Mouse (Mus musculus) left cerebral cortex, postnatal 25 days (tissue): ENCODE measurements around the gene Ndc1. TPM values are rescaled to one million over a fixed set of nuclear protein-coding genes. Genes with fewer than 3 reads are reported as not detected.
"Not testable (repeated sequence)": the region's sequence is repeated elsewhere in the genome, so short reads cannot be mapped to it uniquely, and the experiment has no call there.

ENCODE experiments used
- DNase-seq, 2 experiments: peaks; one replicate each; pipeline ENCODE4 v3.0.0; 2022; ENCODE audit warnings: low spot score in 2 of 2, mixed read lengths in 1 of 2
- intact Hi-C: fragments of 180-260 bp; cut with DNase I; formaldehyde crosslinking; loops from one replicate; pipeline ENCODE4 v1.15.1; 2025
- total RNA-seq, 2 experiments: library from RNA; stranded (reverse); gene quantifications; 2 replicates each; pipeline ENCODE4 v1.2.3; 2021

The Ndc1 gene
- total RNA-seq, 2 experiments from 2014 or later, result 12.1 to 12.2 TPM

- no peak for DNase-seq
- intact Hi-C loops, result no loop called here
Observed at GRCm38 (mm10) chr4:107360457-107361145, 7.0 kb upstream of the Ndc1 start.

- intact Hi-C loops, result no loop called here
- DNase-seq, result no peak
Observed at GRCm38 (mm10) chr4:107362755-107363154, 4.8 kb upstream of the Ndc1 start.

GRCm38 (mm10) chr4:107363573-107363972, 4.0 kb upstream of the Ndc1 start:
- intact Hi-C loops, result no loop called here
- DNase-seq, result no peak

- DNase-seq, result no peak
- intact Hi-C loops, result no loop called here
Observed at GRCm38 (mm10) chr4:107364190-107364639, 3.4 kb upstream of the Ndc1 start.

- DNase-seq, intact Hi-C loops: not testable (repeated sequence)
Observed at GRCm38 (mm10) chr4:107366408-107366807, 1.2 kb upstream of the Ndc1 start.

GRCm38 (mm10) chr4:107372304-107372703, 4.7 kb downstream of the Ndc1 start:
- no peak for DNase-seq
- intact Hi-C loops, result no loop called here

GRCm38 (mm10) chr4:107374677-107375076, 7.1 kb downstream of the Ndc1 start:
- intact Hi-C loops, result loop anchor here (5.0 kb wide), 1 partner anchor 278 kb away; no protein-coding TSS in a partner anchor
- DNase-seq, result no peak

GRCm38 (mm10) chr4:107378954-107379353, 11.4 kb downstream of the Ndc1 start:
- intact Hi-C loops, result loop anchor here (5.0 kb wide), 1 partner anchor 273 kb away; no protein-coding TSS in a partner anchor
- no peak for DNase-seq

- no peak for DNase-seq
- intact Hi-C loops, result no loop called here
Observed at GRCm38 (mm10) chr4:107380871-107381270, 13.3 kb downstream of the Ndc1 start.

GRCm38 (mm10) chr4:107387038-107387437, 19.5 kb downstream of the Ndc1 start:
- peak; percentile 14 to 23 for DNase-seq

GRCm38 (mm10) chr4:107387465-107387864, 19.9 kb downstream of the Ndc1 start:
- DNase-seq, result no peak
- intact Hi-C loops, result no loop called here

More at GRCm38 (mm10) chr4:107387038-107387437, 19.5 kb downstream of the Ndc1 start:
- intact Hi-C loops, result no loop called here

- DNase-seq, result no peak
- intact Hi-C loops, result no loop called here
Observed at GRCm38 (mm10) chr4:107388291-107388690, 20.7 kb downstream of the Ndc1 start.

GRCm38 (mm10) chr4:107389345-107389744, 21.8 kb downstream of the Ndc1 start:
- intact Hi-C loops, result no loop called here
- DNase-seq, result peak in 1 of 2 experiments; percentile 60

- no peak for DNase-seq
- intact Hi-C loops, result no loop called here
Observed at GRCm38 (mm10) chr4:107393771-107394170, 26.2 kb downstream of the Ndc1 start.

- intact Hi-C loops, result loop anchor here (5.0 kb wide), 1 partner anchor 232 kb away; no protein-coding TSS in a partner anchor
- DNase-seq, result no peak
Observed at GRCm38 (mm10) chr4:107420202-107420601, 52.6 kb downstream of the Ndc1 start.

- DNase-seq, result no peak
- intact Hi-C loops, result loop anchor here (2.0 to 5.0 kb wide), 2 partner anchors 31 to 231 kb away; no protein-coding TSS in a partner anchor
Observed at GRCm38 (mm10) chr4:107421711-107422110, 54.1 kb downstream of the Ndc1 start.

GRCm38 (mm10) chr4:107422176-107422575, 54.6 kb downstream of the Ndc1 start:
- DNase-seq, result peak in 1 of 2 experiments; percentile 33
- intact Hi-C loops, result loop anchor here (2.0 to 5.0 kb wide), 2 partner anchors 31 to 230 kb away; no protein-coding TSS in a partner anchor

GRCm38 (mm10) chr4:107425616-107426015, 58.0 kb downstream of the Ndc1 start:
- intact Hi-C loops, result no loop called here

GRCm38 (mm10) chr4:107426631-107427030, 59.0 kb downstream of the Ndc1 start:
- intact Hi-C loops, result no loop called here
- DNase-seq, result peak; percentile 15 to 75

More at GRCm38 (mm10) chr4:107425616-107426015, 58.0 kb downstream of the Ndc1 start:
- DNase-seq, result no peak

GRCm38 (mm10) chr4:107432717-107433116, 65.1 kb downstream of the Ndc1 start:
- peak; percentile 36 to 81 for DNase-seq
- intact Hi-C loops, result no loop called here

GRCm38 (mm10) chr4:107433998-107434355, 66.4 kb downstream of the Ndc1 start:
- no peak for DNase-seq
- intact Hi-C loops, result no loop called here
